Mouse (Mus musculus): Measurements from ENCODE around the gene Eci2. TPM values are rescaled to one million over a fixed set of nuclear protein-coding genes. Genes with fewer than 3 reads are reported as not detected.
"Not testable (repeated sequence)": the region's sequence is repeated elsewhere in the genome, so short reads cannot be mapped to it uniquely, and the experiment has no call there.

Eci2 gene
- polyA plus RNA-seq, 1 experiment from 2014 or later = 112 TPM

DNA sequence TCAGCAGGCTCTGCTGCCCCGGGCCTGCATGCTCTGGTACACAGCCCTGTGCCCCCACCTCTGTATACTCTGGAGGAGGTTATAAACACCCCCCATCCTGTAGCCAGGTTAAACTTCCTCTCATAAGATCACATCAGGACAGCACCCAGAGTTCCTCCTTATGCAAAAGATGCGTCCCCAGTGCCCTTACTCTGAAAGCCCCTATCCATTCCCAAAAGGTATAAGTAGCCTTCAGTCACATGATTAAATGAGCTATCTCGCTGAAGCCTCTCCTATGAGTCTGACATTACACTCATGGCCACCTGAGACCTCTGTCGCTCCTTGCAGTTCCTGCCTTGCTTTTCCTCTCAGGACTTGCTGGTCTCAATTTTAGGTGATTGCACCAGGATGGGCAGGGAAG lies 6.7 kb upstream of the Eci2 start:
- H3K36me3 ChIP-seq (ENCODE audit: control insufficient read depth, insufficient read depth) = no peaks in the 10 kb centered on the region
- H3K9me3 ChIP-seq (ENCODE audit: control insufficient read depth, low read length) = no peaks in the 10 kb centered on the region
- WGBS = 92% methylated on average over 4 of the region's 4 CpGs
- no peak overlapping the region for H3K9ac ChIP-seq (replicated peaks; ENCODE audit: low read depth, low read length)
- ATAC-seq = no peak
- H3K4me3 ChIP-seq (replicated peaks; ENCODE audit: low read length) = no peak overlapping the region
- H3K4me2 ChIP-seq (ENCODE audit: low read length) = no peak overlapping the region
- no peaks in the 10 kb centered on the region for H3K4me1 ChIP-seq (replicated peaks; ENCODE audit: control insufficient read depth, insufficient read depth, low read length)
- H3K27ac ChIP-seq (ENCODE audit: low read length) = no peak overlapping the region
- no peaks in the 10 kb centered on the region for H3K27me3 ChIP-seq (replicated peaks; ENCODE audit: control insufficient read depth, insufficient read depth, low read length)

DNA sequence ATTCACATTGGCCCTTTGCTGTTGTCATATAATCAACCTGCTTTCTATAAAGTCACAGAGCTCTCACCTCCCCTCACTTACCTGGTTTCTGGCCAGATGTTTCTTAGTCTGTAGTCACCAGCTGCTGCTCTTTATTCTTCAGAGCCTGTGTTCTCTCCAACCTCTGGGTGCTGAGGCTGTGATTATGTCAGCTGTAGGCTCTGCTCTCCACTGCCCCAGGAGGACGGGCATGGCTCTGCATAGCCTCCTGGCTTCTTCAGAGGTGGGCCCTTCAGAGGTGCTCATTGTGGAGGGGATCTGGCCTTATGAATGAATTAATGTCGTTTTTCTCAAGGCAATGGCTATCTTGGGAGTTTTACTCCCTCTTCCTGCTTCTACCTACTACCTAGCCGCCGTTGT lies 4.8 kb upstream of the Eci2 start:
- ATAC-seq = no peak
- H3K27ac ChIP-seq (ENCODE audit: low read length) = no peak overlapping the region
- no peak overlapping the region for H3K4me2 ChIP-seq (ENCODE audit: low read length)
- H3K4me1 ChIP-seq (replicated peaks; ENCODE audit: control insufficient read depth, insufficient read depth, low read length) = no peaks in the 10 kb centered on the region
- WGBS = 74% methylated on average over 4 of the region's 4 CpGs
- H3K4me3 ChIP-seq (replicated peaks; ENCODE audit: low read length) = no peak overlapping the region
- H3K27me3 ChIP-seq (replicated peaks; ENCODE audit: control insufficient read depth, insufficient read depth, low read length) = no peaks in the 10 kb centered on the region
- H3K9me3 ChIP-seq (ENCODE audit: control insufficient read depth, low read length) = no peaks in the 10 kb centered on the region
- no peaks in the 10 kb centered on the region for H3K36me3 ChIP-seq (ENCODE audit: control insufficient read depth, insufficient read depth)
- no peak overlapping the region for H3K9ac ChIP-seq (replicated peaks; ENCODE audit: low read depth, low read length)

DNA sequence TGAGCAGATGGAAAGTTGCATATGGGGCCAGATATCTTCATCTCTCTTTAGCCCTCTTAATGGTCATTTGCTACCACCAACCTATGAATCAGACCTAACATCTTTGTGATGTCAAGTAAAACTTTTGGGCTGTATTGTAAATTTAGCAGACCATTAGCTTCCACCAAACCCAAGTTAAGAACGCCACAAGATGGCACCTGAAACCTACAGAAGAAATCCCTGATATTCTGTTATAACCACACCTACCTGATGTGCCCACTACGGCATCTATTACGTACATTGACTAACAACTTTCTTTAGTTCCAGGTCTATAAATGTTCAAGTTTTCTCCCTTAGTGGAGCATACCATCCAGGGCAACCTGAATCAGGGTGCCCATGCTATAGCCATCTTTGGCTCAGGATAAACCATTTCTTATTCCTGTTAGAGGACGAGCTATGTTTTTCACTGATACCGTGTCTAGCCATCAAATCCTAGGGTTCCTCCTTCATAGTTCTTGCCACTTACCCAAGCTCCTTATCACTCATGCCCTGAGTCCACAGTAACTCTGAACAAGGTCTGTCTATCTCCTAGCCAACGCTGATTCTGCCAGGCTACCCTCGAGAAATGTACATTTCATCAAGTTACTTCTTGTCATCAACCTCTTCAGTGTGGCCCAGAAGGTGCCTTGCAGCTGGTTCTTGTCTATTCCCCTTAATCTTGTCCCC lies 4.2 kb upstream of the Eci2 start:
- no peaks in the 10 kb centered on the region for H3K9me3 ChIP-seq (ENCODE audit: control insufficient read depth, low read length)
- no peak for ATAC-seq
- H3K4me2 ChIP-seq (ENCODE audit: low read length) = no peak overlapping the region
- H3K4me1 ChIP-seq (replicated peaks; ENCODE audit: control insufficient read depth, insufficient read depth, low read length) = no peaks in the 10 kb centered on the region
- no peaks in the 10 kb centered on the region for H3K27me3 ChIP-seq (replicated peaks; ENCODE audit: control insufficient read depth, insufficient read depth, low read length)
- WGBS = 87% methylated on average over 7 of the region's 7 CpGs
- no peak overlapping the region for H3K4me3 ChIP-seq (replicated peaks; ENCODE audit: low read length)
- H3K9ac ChIP-seq (replicated peaks; ENCODE audit: low read depth, low read length) = no peak overlapping the region
- no peaks in the 10 kb centered on the region for H3K36me3 ChIP-seq (ENCODE audit: control insufficient read depth, insufficient read depth)
- no peak overlapping the region for H3K27ac ChIP-seq (ENCODE audit: low read length)

DNA sequence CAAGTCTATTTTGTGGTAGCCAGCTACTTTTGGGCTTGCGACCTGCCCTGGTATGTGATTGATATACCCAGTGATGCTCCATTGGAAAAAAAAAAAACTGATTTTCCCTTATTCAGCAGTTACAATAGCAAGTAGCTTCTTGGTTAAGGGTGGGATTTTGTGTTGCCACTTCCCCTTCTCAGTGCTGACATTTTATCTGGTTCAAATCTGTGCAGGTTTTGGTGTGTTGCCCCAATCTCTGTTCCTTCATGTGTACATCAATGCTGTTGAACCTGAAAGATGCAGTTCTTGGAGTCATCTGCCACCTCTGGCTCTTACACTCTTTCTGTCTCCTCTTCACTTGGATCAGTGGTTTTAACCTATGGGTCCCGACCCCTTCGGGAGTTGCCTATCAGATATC lies 1.5 kb upstream of the Eci2 start:
- 96% methylated on average over 3 of the region's 3 CpGs for WGBS
- Histone ChIP-seq H3K27me3 (replicated peaks; ENCODE audit: control insufficient read depth, insufficient read depth, low read length) (no peaks in the 10 kb centered on the region), H3K9me3 (ENCODE audit: control insufficient read depth, low read length) (no peaks in the 10 kb centered on the region), H3K36me3 (ENCODE audit: control insufficient read depth, insufficient read depth) (no peaks in the 10 kb centered on the region), H3K27ac (ENCODE audit: low read length) (no peak overlapping the region), H3K9ac (replicated peaks; ENCODE audit: low read depth, low read length) (no peak overlapping the region), H3K4me1 (replicated peaks; ENCODE audit: control insufficient read depth, insufficient read depth, low read length) (no peaks in the 10 kb centered on the region), H3K4me2 (ENCODE audit: low read length) (no peak overlapping the region), H3K4me3 (replicated peaks; ENCODE audit: low read length) (no peak overlapping the region)
- no peak for ATAC-seq

DNA sequence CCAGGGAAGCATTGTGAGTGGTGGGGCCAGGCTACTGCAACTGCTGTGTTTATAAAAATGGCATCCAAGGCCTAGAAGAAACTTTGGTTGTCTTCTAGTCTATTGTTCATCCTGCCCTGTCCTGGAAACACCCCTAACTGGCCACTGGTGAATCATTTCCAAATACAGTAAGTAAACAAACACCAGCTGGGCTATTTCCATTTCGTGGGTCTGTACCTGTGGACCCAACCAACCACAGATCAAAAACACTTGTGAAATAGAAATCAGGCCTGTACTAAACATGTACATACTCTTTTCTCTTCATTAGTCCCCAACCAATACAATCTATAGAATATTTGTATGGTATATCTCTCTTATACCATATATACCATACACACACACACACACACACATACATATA lies 3.5 kb downstream of the Eci2 start:
- not testable (repeated sequence) for H3K4me1 ChIP-seq (replicated peaks; ENCODE audit: control insufficient read depth, insufficient read depth, low read length); H3K4me2 ChIP-seq (ENCODE audit: low read length); H3K36me3 ChIP-seq (ENCODE audit: control insufficient read depth, insufficient read depth); H3K27ac ChIP-seq (ENCODE audit: low read length); ATAC-seq; H3K9me3 ChIP-seq (ENCODE audit: control insufficient read depth, low read length); H3K9ac ChIP-seq (replicated peaks; ENCODE audit: low read depth, low read length); H3K27me3 ChIP-seq (replicated peaks; ENCODE audit: control insufficient read depth, insufficient read depth, low read length); H3K4me3 ChIP-seq (replicated peaks; ENCODE audit: low read length)
- 76% methylated on average over 1 of the region's 1 CpGs for WGBS

DNA sequence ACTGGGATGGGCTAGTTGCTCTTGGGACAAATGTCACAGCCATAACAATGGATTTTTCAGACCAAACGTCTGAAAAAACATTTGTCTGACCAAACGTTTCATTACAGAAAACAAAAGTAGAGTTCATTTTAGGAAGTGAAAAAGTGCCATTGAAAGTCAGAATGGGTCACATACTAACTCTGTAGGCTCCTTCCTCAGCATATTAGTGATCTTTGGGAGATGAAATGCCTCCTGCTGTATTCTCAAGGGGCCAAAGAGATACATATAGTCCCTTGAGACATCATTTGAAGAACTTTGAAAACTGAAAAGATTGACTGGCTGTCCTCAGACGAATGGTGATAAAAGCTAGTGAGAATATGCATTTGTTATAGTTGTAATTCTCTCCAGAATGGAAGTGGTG lies 6.5 kb downstream of the Eci2 start:
- H3K4me3 ChIP-seq (replicated peaks; ENCODE audit: low read length) = no peak overlapping the region
- no peaks in the 10 kb centered on the region for H3K4me1 ChIP-seq (replicated peaks; ENCODE audit: control insufficient read depth, insufficient read depth, low read length)
- WGBS = 67% methylated on average over 3 of the region's 3 CpGs
- no peaks in the 10 kb centered on the region for H3K9me3 ChIP-seq (ENCODE audit: control insufficient read depth, low read length)
- H3K27me3 ChIP-seq (replicated peaks; ENCODE audit: control insufficient read depth, insufficient read depth, low read length) = no peaks in the 10 kb centered on the region
- no peaks in the 10 kb centered on the region for H3K36me3 ChIP-seq (ENCODE audit: control insufficient read depth, insufficient read depth)
- no peak overlapping the region for H3K9ac ChIP-seq (replicated peaks; ENCODE audit: low read depth, low read length)
- H3K4me2 ChIP-seq (ENCODE audit: low read length) = no peak overlapping the region
- ATAC-seq = no peak
- H3K27ac ChIP-seq (ENCODE audit: low read length) = no peak overlapping the region

DNA sequence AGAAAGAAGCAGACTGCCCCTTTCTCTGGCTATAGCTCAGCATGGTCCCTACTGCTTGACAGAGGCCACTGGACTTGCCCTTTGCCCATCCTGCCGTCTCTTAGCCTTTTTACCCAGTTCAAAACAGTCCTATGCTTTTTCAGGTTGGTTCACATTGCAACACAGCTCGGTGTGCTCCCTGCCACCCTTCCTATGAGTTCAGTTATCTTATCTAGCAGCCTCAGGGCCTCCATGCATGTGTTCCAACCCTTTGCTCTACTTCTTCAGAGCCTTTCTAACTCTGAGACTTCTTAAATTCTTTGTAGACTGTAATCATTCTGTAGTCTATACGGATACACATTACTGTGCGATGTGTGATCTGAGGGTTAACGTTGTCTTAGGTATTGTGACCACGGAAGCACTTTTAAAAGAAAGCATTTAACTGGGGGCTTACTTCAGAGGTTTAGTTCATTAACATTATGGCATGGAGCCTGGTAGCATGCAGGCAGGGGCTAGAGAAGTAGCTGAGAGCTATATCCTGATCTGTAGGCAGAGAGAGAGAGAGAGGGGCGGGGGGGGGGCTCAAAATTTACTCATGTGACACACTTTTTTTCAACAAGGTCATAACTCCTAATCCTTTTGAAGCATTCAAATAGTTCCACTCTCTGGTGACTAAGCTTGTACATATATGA lies 7.9 kb downstream of the Eci2 start:
- Histone ChIP-seq H3K27me3 (replicated peaks; ENCODE audit: control insufficient read depth, insufficient read depth, low read length) (no peaks in the 10 kb centered on the region), H3K4me2 (ENCODE audit: low read length) (no peak overlapping the region), H3K9ac (replicated peaks; ENCODE audit: low read depth, low read length) (no peak overlapping the region), H3K4me3 (replicated peaks; ENCODE audit: low read length) (no peak overlapping the region), H3K4me1 (replicated peaks; ENCODE audit: control insufficient read depth, insufficient read depth, low read length) (no peaks in the 10 kb centered on the region), H3K36me3 (ENCODE audit: control insufficient read depth, insufficient read depth) (no peaks in the 10 kb centered on the region), H3K9me3 (ENCODE audit: control insufficient read depth, low read length) (no peaks in the 10 kb centered on the region), H3K27ac (ENCODE audit: low read length) (no peak overlapping the region)
- ATAC-seq = no peak
- 76% methylated on average over 7 of the region's 7 CpGs for WGBS

DNA sequence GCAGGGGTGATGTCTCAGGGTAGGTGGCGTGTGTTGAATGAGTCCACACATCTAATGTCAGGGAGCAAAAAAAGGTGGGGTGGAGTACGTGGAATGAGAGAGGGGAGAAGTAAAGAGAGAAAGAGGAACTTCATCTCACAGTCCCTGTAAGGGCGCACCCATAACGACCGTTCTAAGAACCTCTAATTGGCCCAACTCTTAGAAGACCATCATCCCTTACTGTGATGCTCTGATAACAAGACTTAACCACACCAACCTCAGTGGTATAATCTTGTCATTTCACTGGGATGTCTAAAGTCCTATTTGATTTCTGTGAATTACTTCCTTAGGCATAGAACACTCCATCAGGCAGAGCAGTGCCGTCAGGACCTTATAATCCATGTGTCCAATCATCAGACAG lies 9.5 kb downstream of the Eci2 start:
- no peak for ATAC-seq
- no peak overlapping the region for H3K4me2 ChIP-seq (ENCODE audit: low read length)
- WGBS = 90% methylated on average over 6 of the region's 6 CpGs
- no peaks in the 10 kb centered on the region for H3K27me3 ChIP-seq (replicated peaks; ENCODE audit: control insufficient read depth, insufficient read depth, low read length)
- no peaks in the 10 kb centered on the region for H3K9me3 ChIP-seq (ENCODE audit: control insufficient read depth, low read length)
- no peaks in the 10 kb centered on the region for H3K36me3 ChIP-seq (ENCODE audit: control insufficient read depth, insufficient read depth)
- H3K4me1 ChIP-seq (replicated peaks; ENCODE audit: control insufficient read depth, insufficient read depth, low read length) = no peaks in the 10 kb centered on the region
- H3K4me3 ChIP-seq (replicated peaks; ENCODE audit: low read length) = no peak overlapping the region
- H3K27ac ChIP-seq (ENCODE audit: low read length) = no peak overlapping the region
- no peak overlapping the region for H3K9ac ChIP-seq (replicated peaks; ENCODE audit: low read depth, low read length)

DNA sequence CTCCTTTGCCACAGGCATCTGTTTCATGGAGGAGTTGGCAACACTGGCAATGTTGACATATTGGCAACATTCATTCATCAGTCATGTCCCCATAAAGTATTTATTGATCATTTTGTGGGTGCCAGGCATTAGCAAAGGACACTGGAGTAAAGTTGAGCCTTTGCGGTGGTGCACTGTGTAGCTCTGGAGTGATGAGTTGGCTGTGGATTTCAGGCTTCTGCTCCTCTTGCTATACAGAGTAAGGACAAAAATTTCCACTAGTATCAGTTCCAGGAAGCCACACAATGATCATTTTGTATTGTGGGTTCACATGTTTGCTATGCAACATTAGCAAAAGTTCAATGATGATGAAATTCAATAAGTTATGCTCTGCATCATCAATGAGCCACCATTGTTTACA lies 10.8 kb downstream of the Eci2 start:
- WGBS = 91% methylated on average over 1 of the region's 1 CpGs
- Histone ChIP-seq H3K36me3 (ENCODE audit: control insufficient read depth, insufficient read depth) (no peaks in the 10 kb centered on the region), H3K27me3 (replicated peaks; ENCODE audit: control insufficient read depth, insufficient read depth, low read length) (no peaks in the 10 kb centered on the region), H3K9me3 (ENCODE audit: control insufficient read depth, low read length) (no peaks in the 10 kb centered on the region), H3K4me2 (ENCODE audit: low read length) (no peak overlapping the region), H3K9ac (replicated peaks; ENCODE audit: low read depth, low read length) (no peak overlapping the region), H3K4me1 (replicated peaks; ENCODE audit: control insufficient read depth, insufficient read depth, low read length) (no peaks in the 10 kb centered on the region), H3K4me3 (replicated peaks; ENCODE audit: low read length) (no peak overlapping the region), H3K27ac (ENCODE audit: low read length) (no peak overlapping the region)
- ATAC-seq = no peak

Measured in forebrain, embryonic 16.5 days (tissue).